Mouse (Mus musculus): ENCODE measurements around the gene Neu2. TPM values are rescaled to one million over a fixed set of nuclear protein-coding genes. Genes with fewer than 3 reads are reported as not detected.

Gene Neu2
- polyA plus RNA-seq, 1 experiment from 2014 or later, result 1.2 TPM

- Histone ChIP-seq H3K9ac (replicated peaks; ENCODE audit: low read length) (no peak overlapping the region), H3K27ac (ENCODE audit: low read length) (no peak overlapping the region), H3K27me3 (ENCODE audit: insufficient read depth, low read length) (no peaks in the 10 kb centered on the region), H3K4me3 (ENCODE audit: low read length) (no peak overlapping the region), H3K9me3 (ENCODE audit: low read length) (no peaks in the 10 kb centered on the region), H3K36me3 (ENCODE audit: insufficient read depth, low read length) (no peaks in the 10 kb centered on the region), H3K4me2 (replicated peaks; ENCODE audit: low read depth, low read length) (no peak overlapping the region), H3K4me1 (ENCODE audit: insufficient read depth, low read length) (no peaks in the 10 kb centered on the region)
- no peak for ATAC-seq (ENCODE audit: low FRiP score, low TSS enrichment)
- WGBS, result 89% methylated on average over 5 of the region's 5 CpGs
Observed at GRCm38 (mm10) chr1:87603389-87603788, 93.7 kb downstream of the Neu2 start.

- Histone ChIP-seq H3K4me1 (ENCODE audit: insufficient read depth, low read length) (no peaks in the 10 kb centered on the region), H3K9ac (replicated peaks; ENCODE audit: low read length) (no peak overlapping the region), H3K9me3 (ENCODE audit: low read length) (no peaks in the 10 kb centered on the region), H3K27ac (ENCODE audit: low read length) (no peak overlapping the region), H3K4me3 (ENCODE audit: low read length) (no peak overlapping the region), H3K27me3 (ENCODE audit: insufficient read depth, low read length) (no peaks in the 10 kb centered on the region), H3K36me3 (ENCODE audit: insufficient read depth, low read length) (no peaks in the 10 kb centered on the region), H3K4me2 (replicated peaks; ENCODE audit: low read depth, low read length) (no peak overlapping the region)
- no peak for ATAC-seq (ENCODE audit: low FRiP score, low TSS enrichment)
- 80% methylated on average over 2 of the region's 2 CpGs for WGBS
Observed at GRCm38 (mm10) chr1:87605296-87605695, 95.6 kb downstream of the Neu2 start.

- no peaks in the 10 kb centered on the region for H3K9me3 ChIP-seq (ENCODE audit: low read length)
- no peak overlapping the region for H3K27ac ChIP-seq (ENCODE audit: low read length)
- no peak overlapping the region for H3K4me2 ChIP-seq (replicated peaks; ENCODE audit: low read depth, low read length)
- H3K9ac ChIP-seq (replicated peaks; ENCODE audit: low read length), result no peak overlapping the region
- no peak overlapping the region for H3K4me3 ChIP-seq (ENCODE audit: low read length)
- 80% methylated on average over 21 of the region's 21 CpGs for WGBS
- no peak for ATAC-seq (ENCODE audit: low FRiP score, low TSS enrichment)
- H3K36me3 ChIP-seq (ENCODE audit: insufficient read depth, low read length), result no peaks in the 10 kb centered on the region
- no peaks in the 10 kb centered on the region for H3K4me1 ChIP-seq (ENCODE audit: insufficient read depth, low read length)
- no peaks in the 10 kb centered on the region for H3K27me3 ChIP-seq (ENCODE audit: insufficient read depth, low read length)
Observed at GRCm38 (mm10) chr1:87607385-87608091, 97.8 kb downstream of the Neu2 start.

- WGBS, result 41% methylated on average over 7 of the region's 7 CpGs
- Histone ChIP-seq H3K4me1 (ENCODE audit: insufficient read depth, low read length) (no peaks in the 10 kb centered on the region), H3K9ac (replicated peaks; ENCODE audit: low read length) (no peak overlapping the region), H3K27me3 (ENCODE audit: insufficient read depth, low read length) (no peaks in the 10 kb centered on the region), H3K4me3 (ENCODE audit: low read length) (no peak overlapping the region), H3K36me3 (ENCODE audit: insufficient read depth, low read length) (no peaks in the 10 kb centered on the region), H3K27ac (ENCODE audit: low read length) (no peak overlapping the region), H3K4me2 (replicated peaks; ENCODE audit: low read depth, low read length) (no peak overlapping the region), H3K9me3 (ENCODE audit: low read length) (no peaks in the 10 kb centered on the region)
- ATAC-seq (ENCODE audit: low FRiP score, low TSS enrichment), result no peak
Observed at GRCm38 (mm10) chr1:87608416-87609046, 98.8 kb downstream of the Neu2 start.

GRCm38 (mm10) chr1:87614576-87615295, 105.0 kb downstream of the Neu2 start:
- Histone ChIP-seq H3K9ac (replicated peaks; ENCODE audit: low read length) (no peak overlapping the region), H3K27ac (ENCODE audit: low read length) (no peak overlapping the region), H3K27me3 (ENCODE audit: insufficient read depth, low read length) (no peaks in the 10 kb centered on the region), H3K36me3 (ENCODE audit: insufficient read depth, low read length) (no peaks in the 10 kb centered on the region), H3K4me2 (replicated peaks; ENCODE audit: low read depth, low read length) (no peak overlapping the region), H3K4me3 (ENCODE audit: low read length) (no peak overlapping the region), H3K4me1 (ENCODE audit: insufficient read depth, low read length) (no peaks in the 10 kb centered on the region), H3K9me3 (ENCODE audit: low read length) (no peaks in the 10 kb centered on the region)
- ATAC-seq (ENCODE audit: low FRiP score, low TSS enrichment), result no peak
- WGBS, result 82% methylated on average over 2 of the region's 2 CpGs

GRCm38 (mm10) chr1:87620211-87620668, 110.6 kb downstream of the Neu2 start, which contains the start of gene Inpp5d:
Gene Inpp5d (plus strand): TSS chr1:87620312.
- Histone ChIP-seq H3K4me2 (replicated peaks; ENCODE audit: low read depth, low read length) (peak within 1 kb of the TSS; percentile 32), H3K4me3 (ENCODE audit: low read length) (peak within 1 kb of the TSS; percentile 38), H3K27me3 (ENCODE audit: insufficient read depth, low read length) (no peaks in the 10 kb centered on the region), H3K9me3 (ENCODE audit: low read length) (no peaks in the 10 kb centered on the region), H3K9ac (replicated peaks; ENCODE audit: low read length) (peak within 1 kb of the TSS; percentile 44; the same call in 1 of the 2 replicates), H3K36me3 (ENCODE audit: insufficient read depth, low read length) (no peaks in the 10 kb centered on the region), H3K4me1 (ENCODE audit: insufficient read depth, low read length) (0 out of 2 replicates have a peak, but pooled peaks cover 4% of the 10 kb centered on the region), H3K27ac (ENCODE audit: low read length) (peak within 1 kb of the TSS; percentile 68)
- 71% methylated on average over 12 of the region's 12 CpGs for WGBS
- ATAC-seq (ENCODE audit: low FRiP score, low TSS enrichment), result peak; percentile 35; the same call in 1 of the 2 replicates

- peak overlapping the region; percentile 68; the same call in 1 of the 2 replicates for H3K27ac ChIP-seq (ENCODE audit: low read length)
- ATAC-seq (ENCODE audit: low FRiP score, low TSS enrichment), result peak; percentile 51; the same call in 1 of the 2 replicates
- peak overlapping the region; percentile 32 for H3K4me2 ChIP-seq (replicated peaks; ENCODE audit: low read depth, low read length)
- H3K36me3 ChIP-seq (ENCODE audit: insufficient read depth, low read length), result no peaks in the 10 kb centered on the region
- peak overlapping the region; percentile 38 for H3K4me3 ChIP-seq (ENCODE audit: low read length)
- peak overlapping the region; percentile 44; the same call in 1 of the 2 replicates for H3K9ac ChIP-seq (replicated peaks; ENCODE audit: low read length)
- no peaks in the 10 kb centered on the region for H3K27me3 ChIP-seq (ENCODE audit: insufficient read depth, low read length)
- WGBS, result 64% methylated on average over 6 of the region's 6 CpGs
- H3K4me1 ChIP-seq (ENCODE audit: insufficient read depth, low read length), result 0 out of 2 replicates have a peak, but pooled peaks cover 4% of the 10 kb centered on the region
- H3K9me3 ChIP-seq (ENCODE audit: low read length), result no peaks in the 10 kb centered on the region
Observed at GRCm38 (mm10) chr1:87620693-87621092, 111.0 kb downstream of the Neu2 start.

- H3K27me3 ChIP-seq (ENCODE audit: insufficient read depth, low read length), result no peaks in the 10 kb centered on the region
- no peak overlapping the region; the same call in 1 of the 2 replicates for H3K9ac ChIP-seq (replicated peaks; ENCODE audit: low read length)
- H3K4me3 ChIP-seq (ENCODE audit: low read length), result peak overlapping the region; percentile 38
- H3K4me1 ChIP-seq (ENCODE audit: insufficient read depth, low read length), result 0 out of 2 replicates have a peak, but pooled peaks cover 4% of the 10 kb centered on the region
- WGBS, result 73% methylated on average over 9 of the region's 9 CpGs
- no peak overlapping the region for H3K27ac ChIP-seq (ENCODE audit: low read length)
- no peaks in the 10 kb centered on the region for H3K9me3 ChIP-seq (ENCODE audit: low read length)
- peak; percentile 15 for ATAC-seq (ENCODE audit: low FRiP score, low TSS enrichment)
- no peaks in the 10 kb centered on the region for H3K36me3 ChIP-seq (ENCODE audit: insufficient read depth, low read length)
- peak overlapping the region; percentile 32 for H3K4me2 ChIP-seq (replicated peaks; ENCODE audit: low read depth, low read length)
Observed at GRCm38 (mm10) chr1:87621146-87621857, 111.6 kb downstream of the Neu2 start.

- Histone ChIP-seq H3K4me1 (ENCODE audit: insufficient read depth, low read length) (0 out of 2 replicates have a peak, but pooled peaks cover 4% of the 10 kb centered on the region), H3K27ac (ENCODE audit: low read length) (no peak overlapping the region), H3K9ac (replicated peaks; ENCODE audit: low read length) (no peak overlapping the region), H3K9me3 (ENCODE audit: low read length) (no peaks in the 10 kb centered on the region), H3K27me3 (ENCODE audit: insufficient read depth, low read length) (no peaks in the 10 kb centered on the region), H3K4me3 (ENCODE audit: low read length) (peak overlapping the region; percentile 38), H3K4me2 (replicated peaks; ENCODE audit: low read depth, low read length) (peak overlapping the region; percentile 32), H3K36me3 (ENCODE audit: insufficient read depth, low read length) (no peaks in the 10 kb centered on the region)
- 42% methylated on average over 3 of the region's 3 CpGs for whole genome bisulfite sequencing
- peak; percentile 35 for ATAC-seq (ENCODE audit: low FRiP score, low TSS enrichment)
Observed at GRCm38 (mm10) chr1:87621858-87622279, 112.2 kb downstream of the Neu2 start.
